Mouse (Mus musculus): Measurements from ENCODE around the gene Ksr1.

DNA sequence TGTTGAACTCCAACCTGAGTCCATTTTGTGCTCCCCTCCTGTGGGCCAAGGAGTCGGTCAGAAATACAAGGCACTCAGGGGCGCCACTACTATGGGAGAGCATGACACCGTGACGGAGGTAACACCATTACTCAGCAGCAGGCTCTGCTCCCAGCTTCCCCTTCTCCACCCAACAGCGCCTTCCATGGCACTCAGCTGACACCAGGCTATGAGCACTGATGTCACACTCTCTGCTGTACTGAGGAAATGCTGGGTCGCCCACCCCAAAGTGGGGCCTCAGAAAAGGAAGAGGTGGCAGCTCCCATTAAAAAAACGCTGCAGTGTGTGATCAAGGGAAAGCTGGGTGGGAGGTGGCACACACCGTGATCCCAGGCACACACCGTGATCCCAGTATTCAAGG lies 101.0 kb downstream of the Ksr1 start:
- TF ChIP-seq POLR2A (IDR thresholded peaks at IDR 0.05; ENCODE audit: borderline replicate concordance, control insufficient read depth, low read depth, low read length) (no peak), CTCF (IDR thresholded peaks at IDR 0.05; ENCODE audit: control insufficient read depth, insufficient read depth, low read length) (no peak)

Measured in bone marrow, adult 2 months (tissue).